In genomic region chr2:160364128-160364650, GRCm38 (mm10) we compare ENCODE assay signal across 9 mouse cellular contexts. TPM values are rescaled to one million over a fixed set of nuclear protein-coding genes. Genes with fewer than 3 reads are reported as not detected.
DNase-seq lines count a peak whose midpoint lies in the region; ATAC-seq and TF ChIP-seq lines count a peak whose summit lies in the region.
"Had no signal": no experiment of that assay in that cellular context is flagged by ENCODE, and none has a peak within 500 bp of the region (broad histone marks: within the 10 kb centered on the region; RNA-seq: fewer than 3 reads in every experiment).

No protein-coding gene starts in this region.

- peaks cover 15% of the 10 kb centered on the region; the same call in 1 of the 2 replicates for H3K36me3 ChIP-seq in liver, adult 2 months (ENCODE audit: control insufficient read depth, insufficient read depth, low read length)
- H3K36me3 ChIP-seq in embryonic facial prominence, embryonic 13.5 days = no peaks in the 10 kb centered on the region
- H3K36me3 ChIP-seq in intestine, embryonic 14.5 days (ENCODE audit: control insufficient read depth, insufficient read depth, low read length) = no peaks in the 10 kb centered on the region
- H3K36me3 ChIP-seq in neural tube, embryonic 12.5 days = no peaks in the 10 kb centered on the region

- TF ChIP-seq CTCF in liver, adult 2 months (IDR thresholded peaks at IDR 0.05; ENCODE audit: low read depth, low read length) = no peak

- peak overlapping the region; percentile 22; the same call in 1 of the 2 replicates for H3K27ac ChIP-seq in liver, adult 2 months (replicated peaks; ENCODE audit: insufficient read depth, low read depth, low read length)
- H3K27ac ChIP-seq in embryonic facial prominence, embryonic 13.5 days = no peak overlapping the region
- H3K27ac ChIP-seq in intestine, embryonic 14.5 days (ENCODE audit: low read depth) = no peak overlapping the region
- H3K27ac ChIP-seq in neural tube, embryonic 12.5 days = no peak overlapping the region

- peaks cover 9% of the 10 kb centered on the region for H3K79me2 ChIP-seq in liver, adult 2 months (ENCODE audit: control insufficient read depth, insufficient read depth, low read length)

- peak; percentile 45 for DNase-seq in liver, adult 2 months (ENCODE audit: extremely low read depth, low read depth, low spot score)
- DNase-seq in liver (no peak), adipocyte (ENCODE audit: low spot score) (no peak)
- no peak for DNase-seq in intestine, embryonic 14.5 days (ENCODE audit: low spot score)
- DNase-seq in layer of hippocampus, postnatal 14 days (ENCODE audit: low spot score in 2 of 2) = no peak

- peak overlapping the region; percentile 71 for H3K9ac ChIP-seq in liver, adult 2 months (ENCODE audit: low read depth, low read length)
- peak overlapping the region; percentile 84 for H3K9ac ChIP-seq in embryonic facial prominence, embryonic 13.5 days
- no peak overlapping the region for H3K9ac ChIP-seq in intestine, embryonic 14.5 days (ENCODE audit: low read length)
- H3K9ac ChIP-seq in neural tube, embryonic 12.5 days = 0 out of 2 replicates have a peak overlapping the region, but pooled peaks have one; percentile 3

- H3K4me2 ChIP-seq in embryonic facial prominence, embryonic 13.5 days = peak overlapping the region; percentile 93
- peak overlapping the region; percentile 98 for H3K4me2 ChIP-seq in intestine, embryonic 14.5 days (ENCODE audit: low read length)
- peak overlapping the region; percentile 80 for H3K4me2 ChIP-seq in neural tube, embryonic 12.5 days (replicated peaks)

- H3K9me3 ChIP-seq in embryonic facial prominence, embryonic 13.5 days = no peaks in the 10 kb centered on the region
- no peaks in the 10 kb centered on the region for H3K9me3 ChIP-seq in intestine, embryonic 14.5 days (ENCODE audit: control insufficient read depth, low read length)
- no peaks in the 10 kb centered on the region for H3K9me3 ChIP-seq in neural tube, embryonic 12.5 days

- ATAC-seq in embryonic facial prominence, embryonic 13.5 days (ENCODE audit: insufficient number of reproducible peaks, insufficient read depth, low FRiP score, low TSS enrichment, low read depth) = no peak
- ATAC-seq in intestine, embryonic 14.5 days (replicated peaks; ENCODE audit: low FRiP score, low TSS enrichment, low read depth) = no peak
- ATAC-seq in neural tube, embryonic 12.5 days (ENCODE audit: low FRiP score, low read depth) = no peak
- ATAC-seq in activated CD4-positive, CD25-positive, alpha-beta regulatory T cell, adult 4 months = no peak

- peaks cover 3% of the 10 kb centered on the region; the same call in 1 of the 2 replicates for H3K27me3 ChIP-seq in liver, adult 2 months (ENCODE audit: control insufficient read depth, insufficient read depth, low read length)
- H3K27me3 ChIP-seq in embryonic facial prominence, embryonic 13.5 days = peaks cover 77% of the 10 kb centered on the region
- peaks cover 84% of the 10 kb centered on the region for H3K27me3 ChIP-seq in intestine, embryonic 14.5 days (replicated peaks; ENCODE audit: control insufficient read depth, insufficient read depth, low read length)
- H3K27me3 ChIP-seq in neural tube, embryonic 12.5 days (replicated peaks) = peaks cover 78% of the 10 kb centered on the region

- 23% methylated on average over 9 of the region's 9 CpGs for WGBS in liver, adult 2 months
- 2% methylated on average over 9 of the region's 9 CpGs for WGBS in embryonic facial prominence, embryonic 13.5 days
- 3% methylated on average over 9 of the region's 9 CpGs for WGBS in intestine, embryonic 14.5 days
- under 1% methylated on average over 9 of the region's 9 CpGs for WGBS in neural tube, embryonic 12.5 days

- H3K4me1 ChIP-seq in liver, adult 2 months (ENCODE audit: control insufficient read depth, insufficient read depth, low read length) = no peaks in the 10 kb centered on the region; the same call in 1 of the 2 replicates
- peaks cover 54% of the 10 kb centered on the region for H3K4me1 ChIP-seq in embryonic facial prominence, embryonic 13.5 days
- H3K4me1 ChIP-seq in intestine, embryonic 14.5 days (replicated peaks; ENCODE audit: control insufficient read depth, insufficient read depth, low read length) = peaks cover 15% of the 10 kb centered on the region
- H3K4me1 ChIP-seq in neural tube, embryonic 12.5 days = peaks cover 29% of the 10 kb centered on the region

- no peak for TF ChIP-seq POLR2A in liver, adult 2 months (IDR thresholded peaks at IDR 0.05; ENCODE audit: extremely low read depth, insufficient read depth, low read length)

- H3K4me3 ChIP-seq in liver, adult 2 months (ENCODE audit: insufficient read depth, low read depth, low read length) = peak overlapping the region; percentile 89
- peak overlapping the region; percentile 65 for H3K4me3 ChIP-seq in embryonic facial prominence, embryonic 13.5 days
- H3K4me3 ChIP-seq in intestine, embryonic 14.5 days (ENCODE audit: low read depth, low read length) = peak overlapping the region; percentile 50
- peak overlapping the region; percentile 59 for H3K4me3 ChIP-seq in neural tube, embryonic 12.5 days

RNA-seq across cellular contexts. Expression of gene Mafb, which starts 2.7 kb away (rescaled TPM):
- total RNA-seq in liver, adult 2 months (2014; rRNA removed) = 17.0 and 22.3 TPM in 2 replicates
- polyA plus RNA-seq in liver, adult 2 months (2012; rRNA removed) = 6.3 and 10.3 TPM in 2 replicates
- polyA plus RNA-seq in embryonic facial prominence, embryonic 13.5 days (2015; fragmentation: Nextera tagmentation; extraction: Ambion mirVana) = 24.2 and 26.8 TPM in 2 replicates
- 2.2 and 3.5 TPM in 2 replicates for polyA plus RNA-seq in intestine, embryonic 14.5 days (2014; fragmentation: Nextera tagmentation; extraction: Ambion mirVana)
- polyA plus RNA-seq in neural tube, embryonic 12.5 days (2016; fragmentation: Nextera tagmentation; extraction: Ambion mirVana) = 20.2 and 21.6 TPM in 2 replicates
- polyA plus RNA-seq in activated CD4-positive, CD25-positive, alpha-beta regulatory T cell, adult 4 months (2017; shearing (Covaris generic)) = not detected
- total RNA-seq in layer of hippocampus, postnatal 14 days (2021) = 10 to 100 TPM; 11.5 to 12.4 TPM

RNA-seq across cellular contexts. Expression of gene Gm826, which starts 30.2 kb away (rescaled TPM):
- total RNA-seq in liver, adult 2 months (2014; rRNA removed) = 4.0 and 4.1 TPM in 2 replicates
- polyA plus RNA-seq in liver, adult 2 months (2012; rRNA removed) = 1.4 and 2.9 TPM in 2 replicates
- polyA plus RNA-seq in embryonic facial prominence, embryonic 13.5 days (2015; fragmentation: Nextera tagmentation; extraction: Ambion mirVana) = 0.95 TPM in 1 of 2 replicates, not detected in the other
- polyA plus RNA-seq in intestine, embryonic 14.5 days (2014; fragmentation: Nextera tagmentation; extraction: Ambion mirVana) = 2.3 and 3.0 TPM in 2 replicates
- 0.39 TPM in 1 of 2 replicates, not detected in the other for polyA plus RNA-seq in neural tube, embryonic 12.5 days (2016; fragmentation: Nextera tagmentation; extraction: Ambion mirVana)
- polyA plus RNA-seq in activated CD4-positive, CD25-positive, alpha-beta regulatory T cell, adult 4 months (2017; shearing (Covaris generic)) = not detected
- not detected for total RNA-seq in layer of hippocampus, postnatal 14 days (2021)
- total RNA-seq: megakaryocyte-erythroid progenitor cell, adult 5-6 weeks had no signal
